Mouse (Mus musculus): Measurements from ENCODE around the gene Pcif1. TPM values are rescaled to one million over a fixed set of nuclear protein-coding genes. Genes with fewer than 3 reads are reported as not detected.

The Pcif1 gene
- total RNA-seq, 2 experiments from 2014 or later, result 41.4 to 45.9 TPM

DNA sequence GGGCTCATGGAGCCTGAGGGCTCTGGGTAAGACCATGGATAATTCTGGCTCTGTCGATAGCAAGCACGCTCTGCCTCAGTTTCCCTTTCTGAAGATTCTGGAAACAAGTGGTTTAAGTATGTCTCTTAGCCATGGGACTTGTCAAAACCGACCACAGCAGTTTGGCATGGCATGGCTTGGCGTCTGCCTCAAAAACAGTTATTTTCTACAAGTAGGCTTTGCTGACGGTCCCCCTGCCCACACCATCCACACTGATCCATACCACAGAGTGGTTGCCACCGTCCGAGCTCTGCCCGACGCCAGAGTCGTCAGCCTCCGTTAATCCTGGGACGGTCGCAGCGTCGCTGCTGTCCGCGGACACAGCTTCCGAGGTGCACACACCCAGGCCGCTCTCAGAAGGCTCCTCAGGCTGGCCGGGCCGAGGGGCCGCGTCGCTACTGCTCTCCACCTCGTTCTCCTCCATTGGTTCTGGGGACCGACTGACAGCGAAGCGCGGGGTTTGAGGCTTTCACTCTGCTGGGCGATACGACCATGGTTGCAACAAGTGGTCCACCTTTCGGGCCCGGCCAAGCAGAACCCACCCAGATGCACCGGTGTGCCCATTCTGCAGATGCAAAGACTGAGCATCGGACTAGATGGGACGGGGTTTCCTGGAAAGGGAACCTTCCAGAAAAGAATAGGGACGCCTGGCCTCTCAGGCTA, 31.4 kb downstream of the Pcif1 start:
- intact Hi-C loops (cut with DNase I), result no loop called here
- DNase-seq (ENCODE audit: extremely low spot score in 1 of 2, low spot score in 2 of 2), result peak in 1 of 2 experiments; percentile 59

DNA sequence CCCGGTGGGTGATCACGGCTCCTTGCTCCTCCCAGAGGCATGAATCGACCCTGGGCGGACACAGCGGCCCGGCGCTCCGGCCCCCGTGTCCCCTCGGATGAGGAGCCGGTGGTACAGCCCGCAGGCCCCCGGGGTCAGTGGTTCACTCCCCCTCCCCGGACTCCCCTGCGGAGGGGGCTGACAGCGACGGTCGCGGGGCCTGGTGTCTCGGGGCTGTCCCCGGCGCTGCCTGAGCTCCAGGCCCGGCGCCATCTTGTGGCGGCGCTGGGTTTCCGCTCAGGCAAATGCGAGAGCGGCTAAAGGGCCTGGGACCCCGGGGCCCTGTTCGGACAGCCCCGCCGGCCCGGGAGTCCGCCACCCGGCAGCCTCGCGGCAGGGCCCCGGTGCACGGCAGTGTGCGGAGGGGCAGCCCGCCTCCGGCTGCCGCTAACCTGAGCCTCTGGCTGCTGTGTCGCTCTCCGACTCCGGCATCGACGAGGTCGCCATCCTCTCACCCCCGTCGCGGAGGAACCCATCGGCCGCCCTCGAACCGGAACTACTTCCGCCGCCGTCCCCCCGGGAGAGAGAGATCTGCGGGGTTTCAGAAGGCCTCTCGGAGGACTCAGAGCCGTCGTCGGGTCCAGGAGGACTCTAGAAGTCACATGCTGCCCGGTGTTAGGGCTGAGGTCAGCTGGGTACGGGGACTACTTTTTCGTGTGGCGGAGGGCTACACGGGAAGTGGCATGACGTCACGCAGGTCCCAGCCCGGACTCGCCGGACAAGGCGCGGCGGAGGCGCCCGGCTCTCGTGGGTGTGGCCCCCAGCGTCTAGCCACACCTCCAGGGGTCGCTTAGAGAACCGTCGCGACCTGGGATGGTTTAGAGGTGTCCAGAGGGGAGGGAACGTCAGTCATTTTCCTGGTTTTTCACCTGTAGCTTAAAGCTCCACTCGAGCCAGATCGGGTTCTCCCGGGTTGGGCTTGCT, 32.3 kb downstream of the Pcif1 start, which contains the start of gene Zfp335:
TSS of gene Zfp335 (minus strand) at position 672 of the 963 bp plus-strand sequence.
- intact Hi-C loops (cut with DNase I), result no loop called here
- peak; percentile 89 to 97 for DNase-seq (ENCODE audit: extremely low spot score in 1 of 2, low spot score in 2 of 2)

DNA sequence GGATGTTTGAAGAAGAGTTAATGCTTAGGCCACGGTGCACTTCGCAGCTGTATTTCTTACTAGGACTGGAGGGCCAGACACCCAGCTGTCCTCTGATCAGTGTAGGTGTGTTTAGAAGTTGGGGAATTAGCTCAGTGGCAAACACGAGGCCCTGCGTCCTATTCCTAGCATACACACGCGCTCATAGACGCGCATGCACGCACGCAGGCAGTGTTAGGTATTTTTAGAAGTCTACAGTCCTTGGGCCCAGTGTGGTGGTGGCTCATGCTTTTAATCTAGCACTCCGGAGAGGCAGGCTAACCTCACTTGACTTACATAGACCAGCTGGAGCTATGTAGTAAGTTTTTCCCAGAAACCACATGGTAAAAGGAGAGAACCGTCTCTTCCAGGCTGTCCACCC, 33.0 kb downstream of the Pcif1 start:
- peak in 1 of 2 experiments; percentile 65 for DNase-seq (ENCODE audit: extremely low spot score in 1 of 2, low spot score in 2 of 2)
- intact Hi-C loops (cut with DNase I), result no loop called here

DNA sequence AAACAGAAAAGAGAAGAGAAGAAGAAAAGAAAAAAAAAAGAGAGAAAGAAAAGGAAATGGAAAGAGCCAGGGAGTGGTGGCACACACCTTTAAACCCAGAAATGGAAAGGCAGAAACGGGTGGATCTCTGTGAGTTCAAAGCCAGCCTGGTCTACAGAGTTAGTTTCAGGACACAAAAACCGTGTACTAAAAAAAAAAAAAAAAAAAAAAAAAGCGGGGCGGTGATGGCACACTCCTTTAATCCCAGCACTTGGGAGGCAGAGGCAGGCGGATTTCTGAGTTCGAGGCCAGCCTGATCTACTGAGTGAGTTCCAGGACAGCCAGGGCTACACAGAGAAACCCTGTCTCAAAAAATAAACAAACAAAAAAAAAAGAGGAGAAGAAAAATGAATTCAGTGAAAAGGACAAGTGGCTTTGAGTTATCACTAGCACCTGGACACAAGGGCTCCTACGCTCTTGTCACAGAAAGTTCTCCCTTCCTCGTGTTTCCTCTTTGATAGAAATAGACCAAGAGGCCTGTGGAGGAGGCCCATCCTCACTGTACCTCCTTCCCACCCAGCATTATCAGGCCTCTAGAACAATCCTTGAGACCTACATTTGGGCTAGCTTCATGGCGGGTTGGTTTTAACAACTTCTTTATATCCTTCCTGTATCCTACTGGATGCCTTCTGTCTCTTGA, 33.8 kb downstream of the Pcif1 start:
- intact Hi-C loops (cut with DNase I), result no loop called here
- DNase-seq (ENCODE audit: extremely low spot score in 1 of 2, low spot score in 2 of 2), result no peak

DNA sequence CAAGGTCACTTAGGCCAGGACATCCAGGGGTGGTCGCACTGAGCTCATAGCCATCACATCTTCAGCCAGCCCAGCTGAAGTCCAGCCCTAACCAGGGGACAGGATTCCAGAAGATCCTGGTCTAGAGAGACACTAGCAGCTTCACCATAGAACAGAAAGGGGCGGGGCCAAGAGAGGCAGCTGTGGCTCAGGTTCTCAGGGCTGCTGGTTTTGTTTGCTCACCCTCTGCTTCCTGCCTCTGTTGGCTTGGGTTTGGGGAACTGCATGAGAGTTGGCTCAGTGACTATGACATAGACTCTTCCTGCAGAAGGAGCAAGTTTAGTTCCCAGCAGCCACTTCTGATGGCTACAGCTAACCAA, 34.3 kb downstream of the Pcif1 start:
- intact Hi-C loops (cut with DNase I), result no loop called here
- peak in 1 of 2 experiments; percentile 74 for DNase-seq (ENCODE audit: extremely low spot score in 1 of 2, low spot score in 2 of 2)

DNA sequence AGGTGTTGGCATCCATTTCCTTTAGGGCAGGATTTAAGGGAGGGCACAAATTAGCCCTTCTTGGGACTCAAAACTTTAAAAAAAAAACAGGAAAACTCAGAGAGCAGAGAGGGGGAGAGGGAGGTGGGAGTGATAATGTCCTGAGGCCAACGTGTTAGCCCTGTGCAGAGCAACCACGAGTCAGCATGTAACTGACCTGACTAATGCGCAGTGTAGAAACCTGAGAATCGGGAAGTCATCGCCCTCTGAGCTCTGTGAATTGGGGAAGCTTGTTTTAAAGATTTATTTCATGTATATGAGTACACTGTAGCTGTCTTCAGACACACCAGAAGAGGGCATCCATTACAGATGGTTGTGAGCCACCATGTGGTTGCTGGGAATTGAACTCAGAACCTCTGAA, 37.7 kb downstream of the Pcif1 start:
- no peak for DNase-seq (ENCODE audit: extremely low spot score in 1 of 2, low spot score in 2 of 2)
- intact Hi-C loops (cut with DNase I), result no loop called here

DNA sequence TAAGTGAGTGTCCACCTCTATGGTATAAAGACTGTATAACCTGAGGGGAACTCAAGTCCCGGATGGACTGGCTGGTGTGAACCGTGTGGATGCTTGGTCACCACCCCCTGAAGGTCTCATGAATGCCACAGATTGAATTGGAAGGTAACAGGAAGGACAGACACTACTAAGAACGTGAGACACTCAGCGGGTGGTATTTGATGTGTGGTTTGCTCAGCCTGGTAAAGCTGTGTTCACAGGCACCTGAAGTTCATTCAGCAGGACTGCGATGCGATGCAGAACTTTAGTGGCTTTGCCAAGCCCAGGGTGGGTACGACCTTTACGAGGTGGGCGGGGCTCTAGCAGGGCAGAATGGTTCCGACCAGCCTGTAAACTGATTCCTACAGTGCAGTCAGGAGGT, 38.3 kb downstream of the Pcif1 start:
- no peak for DNase-seq (ENCODE audit: extremely low spot score in 1 of 2, low spot score in 2 of 2)
- intact Hi-C loops (cut with DNase I), result no loop called here

DNA sequence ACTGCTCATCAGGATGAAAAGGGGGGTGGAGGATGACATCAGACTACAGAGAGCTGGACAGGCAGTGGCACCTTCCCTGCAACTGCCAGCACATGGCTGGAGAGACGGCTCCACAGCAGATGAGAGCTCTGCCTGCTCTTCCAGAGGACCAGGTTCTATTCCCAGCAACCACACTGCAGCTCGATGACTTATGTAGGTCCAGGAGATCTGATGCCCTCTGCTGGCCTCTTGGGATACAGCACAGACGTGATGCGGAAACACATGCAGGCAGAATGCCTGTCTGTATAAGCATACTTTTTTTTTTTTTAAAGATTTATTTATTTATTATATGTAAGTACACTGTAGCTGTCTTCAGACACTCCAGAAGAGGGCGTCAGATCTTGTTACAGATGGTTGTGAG, 39.2 kb downstream of the Pcif1 start:
- peak in 1 of 2 experiments; percentile 49 for DNase-seq (ENCODE audit: extremely low spot score in 1 of 2, low spot score in 2 of 2)
- intact Hi-C loops (cut with DNase I), result no loop called here

DNA sequence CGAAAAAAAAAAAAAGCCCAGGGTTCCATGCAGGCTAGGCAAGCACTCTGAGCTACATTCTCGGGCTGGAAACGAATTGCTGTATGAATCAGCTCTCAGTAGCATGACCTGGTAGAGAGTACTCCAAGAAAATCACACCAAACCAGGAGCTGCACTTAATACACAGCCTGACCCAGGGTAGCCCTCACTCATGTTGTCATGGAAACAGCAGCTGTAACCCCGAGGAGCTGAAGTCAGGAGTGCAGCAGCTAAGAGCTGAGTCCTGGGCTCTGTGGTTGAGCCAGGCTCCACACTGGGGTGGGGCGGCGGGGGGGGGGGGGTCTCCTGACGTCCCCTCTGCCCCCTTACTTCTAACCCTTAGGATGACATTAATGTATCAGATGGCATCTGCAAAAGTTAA, 42.9 kb downstream of the Pcif1 start:
- DNase-seq (ENCODE audit: extremely low spot score in 1 of 2, low spot score in 2 of 2), result no peak
- intact Hi-C loops (cut with DNase I), result no loop called here

DNA sequence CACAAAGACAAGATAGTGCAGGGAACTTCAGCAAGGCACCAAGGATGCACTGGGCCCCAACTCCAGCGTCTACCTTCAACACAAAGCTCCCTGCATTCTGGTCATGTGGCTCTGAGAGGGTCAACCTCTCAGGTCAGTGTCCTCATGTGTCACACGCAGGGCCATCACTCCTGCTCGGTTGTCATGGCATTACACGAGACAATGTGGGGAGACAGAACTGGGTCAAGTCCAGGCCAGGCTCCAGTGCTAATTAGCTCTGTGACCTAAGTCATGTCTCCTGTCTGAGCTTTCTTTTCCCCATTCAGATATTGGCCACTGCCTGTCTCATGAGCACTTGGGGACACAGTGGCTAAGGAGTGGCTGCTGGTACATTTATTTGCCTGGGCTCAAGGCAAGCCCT, 44.2 kb downstream of the Pcif1 start:
- no peak for DNase-seq (ENCODE audit: extremely low spot score in 1 of 2, low spot score in 2 of 2)
- intact Hi-C loops (cut with DNase I), result no loop called here

DNA sequence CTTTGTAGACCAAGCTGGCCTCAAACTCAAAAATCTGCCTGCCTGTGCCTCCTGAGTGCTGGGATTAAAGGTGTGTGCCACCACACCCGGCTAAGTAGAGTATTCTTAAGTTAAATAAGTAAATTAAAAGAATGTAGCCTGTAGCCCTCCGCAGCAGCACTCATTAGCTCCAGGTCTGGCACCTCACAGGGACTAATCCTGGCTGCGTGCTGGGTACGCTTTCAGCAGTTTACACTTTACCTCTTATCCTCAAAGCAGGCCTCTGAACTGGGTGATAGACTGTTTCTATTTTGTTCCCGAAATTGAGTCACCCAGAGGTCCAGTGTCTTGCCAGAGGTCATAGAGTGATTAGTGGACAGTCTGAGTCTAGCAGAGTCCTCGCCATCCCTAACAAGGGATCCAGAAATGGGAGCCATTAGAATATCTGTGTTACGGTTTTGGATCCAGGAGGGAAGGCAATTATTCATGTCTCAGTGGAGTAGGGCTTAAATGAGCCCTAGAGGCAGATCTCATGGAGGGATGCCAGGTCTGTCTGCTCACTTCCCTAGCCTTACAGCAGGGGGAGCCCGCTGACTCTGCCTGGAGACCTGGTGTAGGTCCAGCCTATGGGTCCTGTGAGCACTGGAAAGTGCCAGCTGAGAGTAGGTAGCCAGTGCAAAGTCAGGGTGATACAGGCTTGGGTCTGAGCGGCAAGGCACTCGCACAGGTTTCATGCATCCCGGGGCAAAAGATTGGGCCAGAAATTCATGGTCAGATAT, 45.2 kb downstream of the Pcif1 start:
- intact Hi-C loops (cut with DNase I), result no loop called here
- peak; percentile 84 to 85 for DNase-seq (ENCODE audit: extremely low spot score in 1 of 2, low spot score in 2 of 2)

DNA sequence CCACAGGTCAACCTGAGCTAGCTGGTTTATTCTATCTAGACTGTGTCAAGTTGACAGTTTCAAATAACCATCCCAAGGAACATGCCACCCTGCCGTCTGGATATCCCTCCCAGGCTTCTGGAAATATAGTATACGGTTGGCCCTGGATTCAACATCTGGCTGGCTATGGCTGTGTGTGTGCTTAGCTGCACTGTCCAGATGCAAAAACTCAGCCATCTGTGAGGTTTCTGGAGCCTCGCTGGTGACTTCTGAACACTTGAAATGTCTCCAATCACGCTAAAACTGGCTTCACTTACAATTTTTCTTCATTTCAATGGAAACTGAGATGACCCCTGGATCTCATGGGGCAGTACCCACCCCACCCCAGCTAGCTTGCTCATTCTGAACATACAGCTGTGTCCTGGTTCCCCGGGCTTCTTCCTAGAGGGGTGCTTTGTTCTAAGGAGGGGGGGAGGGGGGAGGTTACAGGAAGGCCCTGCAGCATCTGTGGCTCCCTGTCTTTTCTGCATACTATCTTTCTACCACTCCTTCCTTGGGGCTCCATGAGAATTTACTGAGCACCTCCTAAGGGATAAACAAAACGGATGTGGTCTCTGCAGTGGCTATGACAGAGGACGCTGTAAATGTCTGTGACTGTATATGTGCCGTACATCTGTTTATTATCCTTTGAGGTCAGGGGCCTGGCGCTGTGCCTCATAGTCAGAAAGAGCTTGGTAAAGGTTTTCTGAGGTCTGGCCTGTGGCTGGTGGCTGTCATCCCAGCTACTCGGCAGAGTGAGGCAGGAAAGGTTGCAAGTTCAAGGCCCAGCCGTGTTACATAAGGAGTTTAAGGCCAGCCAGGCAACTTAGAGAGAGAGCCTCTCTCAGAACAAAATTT, 51.8 kb downstream of the Pcif1 start:
- intact Hi-C loops (cut with DNase I), result no loop called here

DNA sequence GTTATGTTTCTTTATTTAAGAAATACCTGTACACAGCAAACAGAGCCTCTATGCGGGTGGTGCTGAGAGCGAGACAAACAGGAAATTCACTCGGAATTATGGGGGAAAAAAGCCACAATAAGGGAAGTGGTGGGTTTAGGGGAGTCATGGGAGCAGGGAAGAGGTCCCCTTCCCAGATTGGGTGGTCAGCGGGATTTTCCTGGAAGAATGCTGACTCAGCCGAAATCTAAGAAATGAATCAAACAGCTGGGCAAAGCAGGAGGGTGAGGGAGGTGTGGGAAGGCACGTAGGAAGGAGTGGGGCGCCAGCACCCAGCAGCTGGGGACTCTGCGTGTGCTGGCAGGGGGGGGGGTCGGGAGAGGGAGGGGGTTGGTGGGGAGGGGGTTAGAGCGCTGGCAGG, 54.4 kb downstream of the Pcif1 start:
- DNase-seq (ENCODE audit: extremely low spot score in 1 of 2, low spot score in 2 of 2), result no peak
- intact Hi-C loops (cut with DNase I), result no loop called here

More for the DNA sequence above, 51.8 kb downstream of the Pcif1 start:
- no peak for DNase-seq (ENCODE audit: extremely low spot score in 1 of 2, low spot score in 2 of 2)

DNA sequence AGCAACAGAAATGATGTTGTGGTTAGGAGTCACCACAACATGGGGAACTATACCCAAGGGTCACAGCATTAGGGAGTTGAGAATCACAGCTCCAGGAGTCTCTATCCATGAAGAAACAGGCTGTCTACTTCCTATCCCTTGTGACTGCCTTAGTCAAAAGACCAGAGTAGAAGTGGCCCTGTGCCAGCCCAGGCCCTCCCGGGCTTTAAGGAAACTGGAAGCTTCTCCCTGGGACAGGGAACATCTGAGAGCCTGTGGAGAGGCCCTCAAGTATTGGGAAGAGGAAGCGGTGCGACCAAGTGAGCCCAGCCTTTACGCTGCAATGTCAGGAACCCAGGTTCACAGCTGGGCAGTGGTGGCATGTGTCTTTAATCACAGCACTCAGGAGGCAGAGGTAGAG, 56.9 kb downstream of the Pcif1 start:
- intact Hi-C loops (cut with DNase I), result no loop called here
- DNase-seq (ENCODE audit: extremely low spot score in 1 of 2, low spot score in 2 of 2), result peak in 1 of 2 experiments; percentile 56

DNA sequence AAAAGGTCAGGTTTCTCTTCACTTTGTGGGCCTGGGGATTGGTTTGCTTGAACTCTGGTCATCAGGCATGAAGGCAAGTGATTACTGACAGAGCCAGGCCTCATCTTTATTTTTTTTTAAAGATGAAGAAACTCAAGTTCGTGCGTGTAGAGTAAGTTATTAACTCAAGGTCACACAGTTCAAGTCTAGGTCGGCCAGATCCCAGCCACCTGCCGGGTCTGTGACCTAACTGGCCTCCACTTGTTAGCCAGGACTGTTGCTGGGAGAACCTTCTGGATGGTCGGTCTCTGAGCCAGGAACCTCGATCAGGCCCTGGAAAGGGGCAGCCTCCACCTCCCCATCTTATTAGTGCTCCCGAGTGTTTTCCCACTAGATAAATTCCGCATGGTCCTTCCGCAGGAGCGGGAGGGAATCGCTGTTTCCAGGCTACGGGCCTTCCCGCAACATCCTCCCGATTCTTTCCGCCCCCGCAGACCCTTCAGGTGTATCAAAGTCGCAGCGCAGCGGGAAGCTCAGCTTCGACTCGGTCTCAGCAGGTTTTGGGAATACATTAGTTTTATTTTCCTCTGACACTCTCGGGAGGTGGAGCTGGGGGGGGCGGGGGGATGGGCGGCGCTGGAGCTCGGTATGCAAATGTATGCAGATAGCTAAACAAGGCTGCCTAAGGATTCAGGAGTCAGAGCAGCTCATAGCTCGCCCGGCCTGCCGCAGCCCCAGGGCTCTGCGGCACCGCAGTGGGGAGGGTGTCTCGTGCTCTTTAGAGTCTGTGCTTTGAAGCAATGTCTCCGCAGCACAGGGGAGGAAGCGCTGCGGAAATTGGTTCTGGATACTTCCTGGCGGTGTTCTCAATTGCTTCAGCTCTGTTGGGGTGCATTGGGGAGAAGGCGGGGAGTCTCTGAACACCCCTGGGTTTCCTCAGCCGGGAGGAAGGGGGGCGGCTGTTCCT, 59.3 kb downstream of the Pcif1 start:
- DNase-seq (ENCODE audit: extremely low spot score in 1 of 2, low spot score in 2 of 2), result peak in 1 of 2 experiments; percentile 54

DNA sequence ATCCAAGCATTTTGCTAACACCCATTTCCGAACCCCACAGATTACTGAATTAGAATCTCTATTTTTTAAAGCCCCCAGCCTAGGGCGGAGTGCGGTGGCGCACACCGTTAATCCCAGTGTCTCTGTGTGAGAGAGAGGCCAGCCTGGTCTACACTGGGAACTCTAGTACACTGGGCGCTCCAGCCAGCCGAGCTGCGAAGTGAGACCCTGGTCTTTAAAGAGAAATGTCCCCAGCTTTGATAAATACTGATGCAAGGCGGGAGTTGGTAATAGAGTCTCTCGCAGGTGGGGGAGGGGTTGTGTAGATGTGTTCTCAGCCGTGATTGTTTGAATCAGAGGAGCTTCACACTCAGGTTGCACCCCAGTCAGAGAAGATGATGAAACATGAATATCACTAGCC, 60.0 kb downstream of the Pcif1 start:
- DNase-seq (ENCODE audit: extremely low spot score in 1 of 2, low spot score in 2 of 2), result no peak
- intact Hi-C loops (cut with DNase I), result no loop called here

More for the DNA sequence above, 59.3 kb downstream of the Pcif1 start:
- intact Hi-C loops (cut with DNase I), result no loop called here
